Mouse (Mus musculus): ENCODE measurements around the gene Trim46.
A peak's percentile ranks its signal among the peaks of the same experiment; 100 is the strongest.

Trim46 gene

GRCm38 (mm10) chr3:89209731-89210130 is 36.4 kb downstream of the Trim46 start:
- DNase-seq (ENCODE audit: low spot score) = no peak

DNA sequence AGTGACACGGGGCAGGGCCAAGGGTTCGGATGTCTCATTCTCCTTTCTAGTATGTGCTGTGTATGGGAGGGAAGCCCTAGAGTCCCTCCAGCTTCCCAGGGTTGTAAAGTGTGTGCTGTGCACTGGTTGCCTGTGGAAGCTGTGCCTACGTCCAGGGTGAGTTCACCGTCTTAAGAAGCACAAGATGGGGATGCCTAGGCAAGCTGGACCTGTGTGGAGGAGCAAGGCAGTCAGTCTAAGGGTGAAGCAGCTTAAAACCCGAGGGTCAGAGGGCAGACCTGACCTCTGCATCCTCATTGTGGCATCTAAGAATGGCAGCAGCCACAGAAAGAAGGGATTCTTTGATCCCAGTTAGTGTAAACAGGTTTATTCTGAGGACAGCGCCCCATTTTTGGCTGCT is 37.4 kb downstream of the Trim46 start:
- no peak for DNase-seq (ENCODE audit: low spot score)

DNA sequence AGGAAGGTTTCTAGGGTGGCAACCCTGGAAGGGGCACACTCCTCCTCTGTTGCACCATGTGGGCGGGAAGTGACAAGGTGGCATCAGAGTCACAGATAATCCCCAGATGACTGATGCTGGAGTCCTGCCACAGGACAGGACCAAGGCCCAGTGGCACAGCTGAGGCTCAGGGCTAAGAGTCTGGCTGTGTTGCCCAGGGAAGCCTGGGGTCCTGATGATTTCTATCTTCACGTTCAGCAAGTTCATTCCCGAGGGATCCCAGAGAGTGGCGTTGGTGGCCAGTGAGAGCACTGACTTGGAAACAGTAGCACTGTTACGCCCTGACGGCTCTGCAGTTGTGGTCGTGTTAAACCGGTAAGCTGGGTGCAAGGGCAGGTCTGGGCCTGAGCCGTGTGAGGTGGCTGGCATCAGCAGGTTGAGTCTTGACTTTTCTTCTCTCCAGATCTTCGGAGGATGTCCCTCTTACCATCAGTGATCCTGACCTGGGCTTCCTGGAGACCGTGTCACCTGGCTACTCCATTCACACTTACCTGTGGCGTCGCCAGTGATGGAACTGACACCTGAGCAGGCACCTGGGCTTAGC is 37.9 kb downstream of the Trim46 start:
- no peak for DNase-seq (ENCODE audit: low spot score)

DNA sequence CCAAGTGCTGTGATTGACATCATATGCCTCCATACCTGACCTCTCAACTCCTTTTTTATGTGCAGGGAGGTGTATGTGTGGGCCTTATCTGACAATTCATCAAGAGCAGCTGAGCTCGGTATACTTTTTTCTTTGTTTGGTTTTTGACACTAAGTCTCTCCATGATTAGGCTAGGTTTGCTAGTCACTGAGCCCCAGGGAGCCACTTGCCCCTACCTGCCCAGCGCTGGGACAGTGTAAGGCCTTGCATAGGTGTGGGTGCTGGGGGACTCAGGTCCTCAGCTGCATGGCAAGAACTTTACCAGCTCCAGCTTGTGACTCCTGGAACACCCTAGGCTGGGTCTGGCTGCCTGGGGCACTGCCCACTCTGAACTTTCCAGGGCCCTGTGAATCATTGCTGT is 39.4 kb downstream of the Trim46 start:
- no peak for DNase-seq (ENCODE audit: low spot score)

DNA sequence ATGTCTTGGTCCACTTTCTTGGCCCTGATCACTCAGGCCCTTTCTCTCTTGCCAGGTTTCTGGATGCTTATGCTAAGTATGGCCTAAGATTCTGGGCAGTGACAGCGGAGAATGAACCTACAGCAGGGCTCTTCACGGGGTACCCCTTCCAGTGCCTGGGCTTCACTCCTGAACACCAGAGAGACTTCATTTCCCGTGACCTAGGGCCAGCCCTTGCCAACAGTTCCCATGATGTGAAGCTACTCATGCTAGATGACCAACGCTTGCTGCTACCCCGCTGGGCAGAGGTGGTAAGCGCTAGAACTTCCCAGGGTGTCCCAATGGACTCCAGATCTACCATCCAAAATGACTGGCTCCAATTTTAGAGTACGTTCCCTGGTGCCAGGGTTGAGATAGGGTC is 40.0 kb downstream of the Trim46 start:
- peak; percentile 45 for DNase-seq (ENCODE audit: low spot score)

- DNase-seq (ENCODE audit: low spot score) = peak; percentile 29
These were observed 43.0 kb downstream of the Trim46 start for GRCm38 (mm10) chr3:89203142-89203514.

DNA sequence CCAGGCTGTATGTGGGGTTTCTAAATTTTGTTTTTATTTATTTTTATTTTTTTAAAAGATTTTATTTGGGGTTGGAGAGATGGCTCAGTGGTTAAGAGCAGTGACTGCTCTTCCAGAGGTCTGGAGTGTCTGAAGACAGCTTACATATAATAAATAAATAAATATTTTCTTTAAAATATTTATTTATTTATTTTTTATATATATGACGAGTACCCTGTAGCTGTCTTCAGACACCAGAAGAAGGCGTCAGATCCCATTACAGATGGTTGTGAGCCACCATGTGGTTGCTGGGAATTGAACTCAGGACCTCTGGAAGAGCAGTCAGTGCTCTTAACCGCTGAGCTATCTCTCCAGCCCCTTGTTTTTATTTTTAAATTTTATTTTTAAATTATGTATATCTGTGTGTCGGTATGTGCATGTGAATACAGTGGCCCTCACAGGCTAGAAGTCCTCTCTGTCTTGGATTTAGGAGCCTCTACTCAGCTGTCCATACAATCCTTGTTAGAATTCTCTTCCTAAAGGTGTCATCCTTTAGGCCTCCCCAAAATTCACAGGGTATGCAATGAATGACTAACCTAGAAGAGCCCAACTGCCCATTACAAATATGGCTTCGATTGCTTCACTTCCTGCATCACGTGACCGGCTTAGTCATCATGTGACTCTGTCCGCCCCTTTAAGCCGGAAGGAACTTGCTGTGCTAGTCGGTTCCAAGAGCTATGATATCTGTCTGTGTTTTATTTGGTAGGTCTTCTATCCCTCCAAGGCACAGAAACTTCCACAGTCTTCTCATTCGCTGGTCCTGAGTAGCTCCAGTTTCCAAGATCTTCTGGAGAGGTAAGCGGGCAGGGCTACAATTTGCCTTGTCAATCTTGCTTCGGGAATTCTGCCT is 43.6 kb downstream of the Trim46 start, which contains the start of gene Gba:
TSS of gene Gba (plus strand) at position 676 of the 889 bp plus-strand sequence.
- peak; percentile 96 for DNase-seq (ENCODE audit: low spot score)

DNA sequence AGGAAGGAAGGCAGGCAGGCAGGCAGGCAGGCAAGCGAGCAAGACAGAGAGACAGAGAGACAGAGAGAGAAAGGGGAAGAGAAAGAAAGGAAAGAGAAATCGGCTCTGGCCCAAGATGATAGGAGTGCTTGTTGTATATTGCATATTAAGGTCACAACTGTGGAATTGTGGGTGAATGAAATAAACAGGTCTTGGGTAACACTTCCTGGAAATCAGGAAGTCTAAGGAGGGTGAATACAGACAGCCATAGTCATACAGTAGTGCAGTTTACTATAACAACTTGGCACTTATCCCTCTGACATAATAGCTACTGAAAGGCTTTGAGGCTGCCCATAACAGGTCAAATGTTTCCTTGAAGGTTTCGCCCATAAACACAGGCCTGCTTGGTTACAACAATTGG is 46.3 kb downstream of the Trim46 start:
- peak; percentile 40 for DNase-seq (ENCODE audit: low spot score)

DNA sequence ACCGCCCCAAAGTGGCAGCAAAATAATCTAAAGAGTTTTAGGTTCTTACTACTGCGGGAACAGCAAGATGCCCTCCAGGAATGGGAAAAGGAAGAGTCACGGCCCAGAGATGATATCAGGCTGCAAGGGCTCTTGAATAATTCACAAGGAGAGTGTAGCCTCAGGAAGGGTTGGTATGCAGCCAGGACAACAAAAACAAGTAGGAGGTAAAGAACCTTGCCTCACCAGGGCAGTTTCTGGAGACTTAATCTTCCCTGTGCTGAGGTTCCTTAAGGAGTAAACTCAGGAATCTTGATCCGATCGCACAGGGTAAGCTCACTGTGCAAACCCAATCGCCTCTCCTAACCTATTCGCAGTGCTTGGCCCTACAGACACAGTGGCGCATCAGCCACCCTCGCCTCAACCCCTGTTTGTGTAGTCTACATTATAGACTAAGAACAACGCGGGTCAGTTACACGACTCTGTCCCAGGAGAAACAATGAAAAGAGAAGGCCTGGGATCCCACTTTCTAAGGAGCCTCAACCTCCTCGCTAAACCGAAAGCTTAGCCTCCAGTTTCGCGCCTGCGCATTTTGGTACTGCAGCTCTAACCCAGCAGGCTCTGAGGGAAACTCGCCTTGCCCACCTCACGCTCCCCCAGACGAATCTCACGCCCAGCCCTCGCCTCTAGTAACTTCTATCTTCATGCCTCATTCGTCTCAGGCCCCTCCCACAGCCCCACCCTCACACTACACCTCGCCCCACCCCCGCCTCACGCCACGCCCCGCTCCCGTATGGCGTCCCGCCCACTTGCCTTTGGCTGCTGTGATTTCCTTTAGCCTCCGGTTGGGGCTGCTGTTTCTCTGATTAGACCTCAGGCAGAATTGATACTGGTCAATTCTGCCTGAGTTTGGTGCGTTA is 49.9 kb downstream of the Trim46 start:
- DNase-seq (ENCODE audit: low spot score) = peak; percentile 95

DNA sequence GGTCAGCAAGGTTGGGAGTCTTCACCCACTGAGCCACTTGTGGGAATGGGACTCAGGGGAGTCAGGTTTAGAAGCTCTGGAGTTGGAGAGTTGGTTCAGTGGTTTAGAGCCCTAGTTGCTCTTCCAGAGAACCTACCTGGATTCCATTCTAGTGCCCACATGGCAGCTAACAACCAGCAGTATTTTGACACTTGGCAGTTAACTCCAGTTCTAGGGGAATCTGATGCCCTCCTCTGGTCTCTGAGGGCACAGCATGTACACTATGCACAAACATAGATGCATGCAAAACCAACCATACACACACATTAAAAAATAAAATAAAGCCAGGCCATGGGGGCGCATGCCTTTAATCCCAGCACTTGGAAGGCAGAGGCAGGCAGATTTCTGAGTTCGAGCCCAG is 52.3 kb downstream of the Trim46 start:
- DNase-seq (ENCODE audit: low spot score) = no peak

GRCm38 (mm10) chr3:89193351-89193750 is 52.8 kb downstream of the Trim46 start:
- no peak for DNase-seq (ENCODE audit: low spot score)

GRCm38 (mm10) chr3:89190436-89190835 is 55.7 kb downstream of the Trim46 start:
- no peak for DNase-seq (ENCODE audit: low spot score)

- DNase-seq (ENCODE audit: low spot score) = no peak
These were observed 57.6 kb downstream of the Trim46 start for GRCm38 (mm10) chr3:89188478-89188875.

DNA sequence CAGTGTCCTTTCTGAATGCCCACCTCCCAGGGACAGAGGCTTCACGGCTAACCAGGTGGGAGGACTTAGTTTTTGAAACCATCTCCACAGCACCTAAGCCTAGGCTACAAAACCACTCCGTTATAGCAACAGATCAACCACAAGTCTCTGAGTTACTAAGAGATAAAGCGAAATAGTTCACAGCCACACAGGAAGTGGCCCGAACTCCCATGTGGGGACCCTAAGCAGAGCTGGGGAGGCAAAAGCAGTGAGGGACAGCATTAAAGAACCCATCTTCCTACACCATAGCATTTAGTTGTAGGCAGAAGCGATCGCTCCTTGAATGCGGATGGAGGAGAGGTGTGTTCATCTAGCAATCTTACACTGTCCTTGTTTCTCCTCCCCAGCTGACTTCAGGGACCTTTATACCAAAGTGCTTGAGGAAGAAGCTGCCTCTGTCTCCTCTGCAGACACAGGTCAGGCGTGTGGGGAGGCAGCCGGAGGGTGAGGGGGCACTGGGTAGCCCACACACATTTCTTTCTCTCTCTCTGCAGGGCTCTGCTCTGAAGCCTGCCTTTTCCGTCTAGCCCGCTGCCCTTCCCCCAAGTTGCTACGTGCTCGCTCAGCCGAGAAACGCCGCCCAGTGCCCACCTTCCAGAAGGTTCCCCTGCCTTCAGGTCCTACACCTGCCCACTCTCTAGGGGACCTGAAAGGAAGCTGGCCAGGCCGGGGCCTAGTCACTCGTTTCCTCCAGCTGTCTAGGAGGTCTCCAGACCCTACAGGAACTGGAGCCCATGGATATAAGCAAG is 58.2 kb downstream of the Trim46 start:
- no peak for DNase-seq (ENCODE audit: low spot score)

- no peak for DNase-seq (ENCODE audit: low spot score)
These were observed 58.9 kb downstream of the Trim46 start for GRCm38 (mm10) chr3:89187197-89187596.
